Mouse (Mus musculus): ENCODE measurements around the gene Fam25c. TPM values are rescaled to one million over a fixed set of nuclear protein-coding genes. Genes with fewer than 3 reads are reported as not detected.
A peak's percentile ranks its signal among the peaks of the same experiment; 100 is the strongest.

Fam25c gene
- total RNA-seq, 2 experiments from 2014 or later: not detected

GRCm38 (mm10) chr14:34362135-34362534 lies 6.9 kb upstream of the Fam25c start:
- DNase-seq: no peak

GRCm38 (mm10) chr14:34360251-34360650 lies 5.0 kb upstream of the Fam25c start:
- intact Hi-C loops (cut with DNase I): loop anchor here (5.0 to 10.0 kb wide), 2 partner anchors 48 to 275 kb away; partner anchors contain the start of genes Anxa8, Glud1 and Shld2

More at GRCm38 (mm10) chr14:34362135-34362534, 6.9 kb upstream of the Fam25c start:
- TF ChIP-seq CTCF (IDR thresholded peaks at IDR 0.05): no peak
- intact Hi-C loops (cut with DNase I): loop anchor here (5.0 to 10.0 kb wide), 2 partner anchors 50 to 277 kb away; partner anchors contain the start of genes Anxa8, Glud1 and Shld2
- H3K27ac ChIP-seq: 0 out of 2 replicates have a peak overlapping the region, but pooled peaks have one; percentile 89
- H3K4me3 ChIP-seq: no peak overlapping the region

GRCm38 (mm10) chr14:34359676-34360244 lies 4.5 kb upstream of the Fam25c start:
- no peak overlapping the region for H3K27ac ChIP-seq
- intact Hi-C loops (cut with DNase I): loop anchor here (5.0 to 10.0 kb wide), 2 partner anchors 47 to 275 kb away; partner anchors contain the start of genes Anxa8, Glud1 and Shld2
- no peak for DNase-seq
- no peak overlapping the region for H3K4me3 ChIP-seq
- no peak for TF ChIP-seq CTCF (IDR thresholded peaks at IDR 0.05)

More at GRCm38 (mm10) chr14:34360251-34360650, 5.0 kb upstream of the Fam25c start:
- DNase-seq: no peak
- no peak for TF ChIP-seq CTCF (IDR thresholded peaks at IDR 0.05)
- Histone ChIP-seq H3K27ac (no peak overlapping the region), H3K4me3 (no peak overlapping the region)

DNA sequence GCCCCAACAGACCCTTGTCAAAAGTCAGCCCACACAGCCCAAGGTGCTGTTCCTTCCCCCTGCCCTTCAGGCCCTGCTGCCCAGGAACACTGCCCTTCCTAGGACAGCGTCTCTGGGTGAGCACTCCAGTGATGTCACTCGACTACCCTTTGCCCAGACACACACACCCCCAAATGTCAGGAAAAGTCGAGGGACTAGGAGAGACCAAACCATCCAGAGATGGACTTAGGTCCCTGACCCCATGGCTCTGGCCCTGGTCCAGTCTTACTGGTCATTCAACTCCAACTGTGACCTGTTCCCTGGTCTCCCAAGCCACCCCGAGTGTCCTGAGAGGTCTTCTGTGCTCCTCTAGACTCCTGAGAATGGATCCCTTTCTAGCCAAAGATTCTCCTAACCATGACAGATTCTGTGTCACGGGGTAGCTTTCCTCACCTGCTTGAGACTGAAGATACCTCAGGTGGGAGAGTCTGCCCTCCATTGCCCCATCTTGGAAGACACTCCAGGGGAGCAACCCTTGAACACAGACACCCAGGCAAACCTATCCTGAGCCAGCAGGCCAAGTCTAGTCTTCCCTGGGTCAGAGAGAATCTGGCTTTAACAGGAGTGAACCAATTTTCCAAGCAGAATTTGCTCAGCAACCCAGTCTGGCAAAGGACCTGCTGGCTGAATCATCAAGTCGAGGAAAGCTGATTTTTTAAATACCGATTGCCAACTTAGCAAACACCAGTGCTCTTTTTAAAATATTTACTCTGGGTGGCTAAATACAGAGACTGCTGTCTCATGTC lies 2.6 kb upstream of the Fam25c start:
- Histone ChIP-seq H3K4me3 (no peak overlapping the region), H3K27ac (peak overlapping the region; percentile 35)
- TF ChIP-seq CTCF (IDR thresholded peaks at IDR 0.05): no peak
- intact Hi-C loops (cut with DNase I): no loop called here
- DNase-seq: peak; percentile 46

GRCm38 (mm10) chr14:34354456-34354855 lies 777 bp downstream of the Fam25c start:
- Histone ChIP-seq H3K27ac (no peak overlapping the region), H3K4me3 (no peak overlapping the region)
- TF ChIP-seq CTCF (IDR thresholded peaks at IDR 0.05): no peak
- intact Hi-C loops (cut with DNase I): no loop called here
- no peak for DNase-seq

GRCm38 (mm10) chr14:34353326-34353725 lies 1.9 kb downstream of the Fam25c start:
- no peak for TF ChIP-seq CTCF (IDR thresholded peaks at IDR 0.05)
- Histone ChIP-seq H3K4me3 (no peak overlapping the region), H3K27ac (no peak overlapping the region)
- intact Hi-C loops (cut with DNase I): no loop called here
- no peak for DNase-seq

- TF ChIP-seq CTCF (IDR thresholded peaks at IDR 0.05): no peak
- Histone ChIP-seq H3K4me3 (no peak overlapping the region), H3K27ac (no peak overlapping the region)
- no peak for DNase-seq
- intact Hi-C loops (cut with DNase I): no loop called here
These were observed 2.7 kb downstream of the Fam25c start for GRCm38 (mm10) chr14:34352523-34352922.

- Histone ChIP-seq H3K4me3 (no peak overlapping the region), H3K27ac (no peak overlapping the region)
- no peak for TF ChIP-seq CTCF (IDR thresholded peaks at IDR 0.05)
- DNase-seq: no peak
- intact Hi-C loops (cut with DNase I): no loop called here
These were observed 3.6 kb downstream of the Fam25c start for GRCm38 (mm10) chr14:34351660-34352059.

- intact Hi-C loops (cut with DNase I): no loop called here
- no peak overlapping the region for H3K4me3 ChIP-seq
- no peak overlapping the region for H3K27ac ChIP-seq
- no peak for TF ChIP-seq CTCF (IDR thresholded peaks at IDR 0.05)
- DNase-seq: peak; percentile 33
These were observed 6.2 kb downstream of the Fam25c start for GRCm38 (mm10) chr14:34349007-34349406.

DNA sequence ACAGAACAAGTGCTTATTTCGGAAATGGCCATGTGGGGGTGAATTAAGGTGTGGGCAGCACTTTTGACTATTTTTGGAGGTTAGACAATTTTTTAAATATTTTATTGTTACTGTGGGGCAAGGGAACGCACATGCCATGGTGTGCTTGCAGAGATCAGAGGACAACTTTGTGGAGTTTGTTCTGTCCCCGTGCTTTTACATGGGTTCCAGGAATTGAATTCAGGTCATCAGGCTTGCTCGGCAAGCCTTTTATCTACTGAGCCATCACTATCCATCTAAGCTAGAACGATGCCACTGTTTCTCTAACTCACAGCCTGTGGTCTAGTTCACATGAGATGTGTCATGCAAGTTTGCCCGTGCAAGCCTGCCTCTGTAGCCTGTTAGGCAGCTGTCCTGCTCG lies 6.9 kb downstream of the Fam25c start:
- no peak for DNase-seq
- intact Hi-C loops (cut with DNase I): no loop called here
- no peak overlapping the region for H3K4me3 ChIP-seq
- H3K27ac ChIP-seq: no peak overlapping the region
- no peak for TF ChIP-seq CTCF (IDR thresholded peaks at IDR 0.05)

DNA sequence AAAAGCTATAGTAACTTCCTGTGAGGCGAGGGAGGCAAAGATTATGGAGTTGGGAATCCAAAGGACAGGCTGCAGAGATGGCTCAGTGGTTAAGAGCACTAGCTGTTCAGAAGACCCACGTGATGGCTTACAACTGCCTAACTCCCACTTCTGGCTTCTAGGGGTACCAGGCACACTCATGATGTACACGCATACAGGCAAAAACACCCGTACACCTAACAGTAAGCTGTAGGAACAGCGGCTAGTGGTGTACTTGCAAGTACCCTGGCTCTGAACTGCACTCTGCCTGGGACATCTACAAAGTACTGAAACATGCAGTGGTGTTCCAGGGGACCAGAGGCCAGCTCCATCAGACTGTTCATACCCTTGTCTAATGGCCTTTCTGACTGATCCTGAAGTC lies 8.1 kb downstream of the Fam25c start:
- no peak for DNase-seq
- Histone ChIP-seq H3K27ac (no peak overlapping the region), H3K4me3 (no peak overlapping the region)
- TF ChIP-seq CTCF (IDR thresholded peaks at IDR 0.05): no peak
- intact Hi-C loops (cut with DNase I): no loop called here

- Histone ChIP-seq H3K27ac (no peak overlapping the region), H3K4me3 (no peak overlapping the region)
- no peak for DNase-seq
- intact Hi-C loops (cut with DNase I): no loop called here
- TF ChIP-seq CTCF (IDR thresholded peaks at IDR 0.05): peak; percentile 9; the same call in 1 of the 2 replicates
These were observed 9.3 kb downstream of the Fam25c start for GRCm38 (mm10) chr14:34345771-34346566.

Measured in gastrocnemius, adult 2 months (tissue).